Mouse (Mus musculus) liver, embryonic 14.5 days (tissue): ENCODE results near the gene Nkain2. TPM values are rescaled to one million over a fixed set of nuclear protein-coding genes. Genes with fewer than 3 reads are reported as not detected.

Experiments used
- ATAC-seq: fragments of 200-750 bp; cut with Nextera tagmentation; 2 replicates; pipeline ENCODE4 v1.8.0; 2017; ENCODE audit warnings: moderate number of reproducible peaks, mild to moderate bottlenecking, moderate library complexity; ENCODE audit not compliant: insufficient read depth
- DNase-seq, 3 experiments: peaks; one replicate each; pipeline ENCODE4 v3.0.0-alpha.2; 2012 to 2013; ENCODE audit warnings: low read depth in 3 of 3, low spot score in 3 of 3
- H3K27ac ChIP-seq: fragments of 300-500 bp; sonication (generic); 2 replicates; pipeline ENCODE4 v1.5.1; 2014; ENCODE audit warnings: moderate library complexity, mild to moderate bottlenecking, control low read depth, inconsistent platforms
- H3K27me3 ChIP-seq: fragments of 300-500 bp; sonication (generic); 2 replicates; pipeline ENCODE4 v1.6.1; 2014; ENCODE audit warnings: mild to moderate bottlenecking, low read length, moderate library complexity; ENCODE audit not compliant: control insufficient read depth, insufficient read depth
- H3K36me3 ChIP-seq: fragments of 300-500 bp; sonication (generic); replicated peaks from 2 replicates; pipeline ENCODE4 v1.6.1; 2014; ENCODE audit warnings: low read depth; ENCODE audit not compliant: control insufficient read depth, insufficient read depth
- H3K4me1 ChIP-seq, 2 experiments: fragments of 200-500 bp in 1 of 2; fragments of 300-500 bp in 1 of 2; sonication (generic) in 1 of 2; replicated peaks; 2 replicates each; pipeline ENCODE4 v1.6.1; 2012 to 2014; ENCODE audit warnings: antibody characterized with exemption in 1 of 2, inconsistent platforms in 1 of 2, low read length in 1 of 2; ENCODE audit not compliant: control insufficient read depth in 2 of 2, insufficient read depth in 2 of 2
- H3K4me2 ChIP-seq: fragments of 300-500 bp; sonication (generic); 2 replicates; pipeline ENCODE4 v1.6.1; 2014; ENCODE audit warnings: low read depth, mild to moderate bottlenecking, control low read depth, moderate library complexity
- H3K4me3 ChIP-seq, 2 experiments: fragments of 200-500 bp in 1 of 2; fragments of 300-500 bp in 1 of 2; sonication (generic) in 1 of 2; 2 replicates each; pipeline ENCODE4 v1.5.1; 2012 to 2014; ENCODE audit warnings: low read depth in 2 of 2, low read length in 2 of 2, mild to moderate bottlenecking in 2 of 2, control low read depth in 1 of 2, inconsistent platforms in 1 of 2, moderate library complexity in 1 of 2; ENCODE audit not compliant: insufficient read depth in 1 of 2
- H3K9ac ChIP-seq: fragments of 300-500 bp; sonication (generic); replicated peaks from 2 replicates; pipeline ENCODE4 v1.6.1; 2014; ENCODE audit warnings: mild to moderate bottlenecking, control low read depth, moderate library complexity
- H3K9me3 ChIP-seq: fragments of 300-500 bp; sonication (generic); 2 replicates; pipeline ENCODE4 v1.6.1; 2016; ENCODE audit warnings: low read length, mixed read lengths; ENCODE audit not compliant: control insufficient read depth
- CTCF ChIP-seq: IDR thresholded peaks from 2 replicates; pipeline ENCODE4 v1.5.1; 2016; ENCODE audit warnings: antibody characterized with exemption, low read depth, control low read depth
- EP300 ChIP-seq: IDR thresholded peaks from 2 replicates; pipeline ENCODE4 v1.6.1; 2016; ENCODE audit warnings: antibody characterized with exemption, low read depth
- WGBS: fragments of 180-500 bp; shearing (Covaris S2); extraction: QIAGEN DNeasy Blood & Tissue Kit; methylation state at CpG from one replicate; pipeline ENCODE4 v1.1.7; 2014; ENCODE audit not compliant: insufficient replicate concordance; 5-methylcytosine and 5-hydroxymethylcytosine counted together
- polyA plus RNA-seq, 2 experiments: library from polyadenylated mRNA; depleted of rRNA in 1 of 2; stranded (reverse) in 1 of 2; unstranded in 1 of 2; fragments of >200 nt; fragmentation: Nextera tagmentation in 1 of 2; extraction: Ambion mirVana in 1 of 2; gene quantifications; 2 replicates each; pipeline versions ENCODE4 v1.2.1 to v1.2.3; 2012 to 2014

Gene Nkain2
- polyA plus RNA-seq, 2 experiments: 0.06 TPM; not detected in 1

DNA sequence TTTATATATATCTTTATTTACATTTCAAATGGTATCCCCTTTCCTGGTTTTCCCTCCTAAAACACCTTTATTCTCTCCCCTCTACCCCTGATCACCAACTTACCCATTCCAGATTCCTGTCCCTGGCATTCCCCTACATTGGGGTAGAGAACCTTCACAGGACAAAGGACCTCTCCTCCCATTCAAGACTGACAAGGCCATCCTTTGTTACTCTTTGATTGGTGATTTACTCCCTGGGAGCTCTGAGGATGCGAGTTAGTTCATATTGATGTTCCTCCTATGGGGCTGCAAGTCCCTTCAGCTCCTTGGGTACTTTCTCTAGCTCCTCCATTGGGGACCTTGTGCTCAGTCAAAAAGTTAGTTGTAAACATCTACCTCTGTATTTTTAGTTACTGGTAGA, 798.9 kb downstream of the Nkain2 start:
- ATAC-seq: no peak
- Histone ChIP-seq H3K4me1 (no peaks in the 10 kb centered on the region), H3K4me3 (no peak overlapping the region), H3K4me2 (no peak overlapping the region), H3K27ac (no peak overlapping the region), H3K27me3 (no peaks in the 10 kb centered on the region), H3K36me3 (no peaks in the 10 kb centered on the region), H3K9me3 (no peaks in the 10 kb centered on the region), H3K9ac (no peak overlapping the region)
- no peak for TF ChIP-seq EP300
- TF ChIP-seq CTCF: no peak
- DNase-seq: no peak
- 50% methylated on average over 1 of the region's 1 CpGs for WGBS

DNA sequence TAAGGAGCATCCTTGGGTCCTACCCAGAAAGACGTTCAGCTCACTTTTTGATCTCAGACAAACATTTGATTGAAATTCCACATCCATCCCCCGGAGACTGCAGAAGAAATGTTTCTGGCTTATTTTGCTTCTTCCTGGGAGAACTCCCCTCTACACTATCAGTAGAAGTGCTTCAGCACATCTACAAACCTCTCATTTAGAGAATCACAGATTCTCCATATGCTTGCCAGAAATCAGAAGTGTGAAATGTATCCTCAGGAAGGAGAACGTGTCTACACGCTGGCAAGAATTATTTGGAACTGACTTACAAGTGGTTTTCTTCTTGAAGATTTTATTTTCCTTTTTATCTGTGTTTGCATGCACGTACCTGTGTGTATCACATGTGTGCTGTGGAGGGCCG, 829.9 kb downstream of the Nkain2 start:
- Histone ChIP-seq H3K4me1 (no peaks in the 10 kb centered on the region), H3K27me3 (no peaks in the 10 kb centered on the region), H3K9ac (no peak overlapping the region), H3K4me2 (no peak overlapping the region), H3K4me3 (no peak overlapping the region), H3K36me3 (no peaks in the 10 kb centered on the region), H3K9me3 (no peaks in the 10 kb centered on the region), H3K27ac (no peak overlapping the region)
- WGBS: 46% methylated on average over 6 of the region's 6 CpGs
- TF ChIP-seq CTCF (no peak), EP300 (no peak)
- ATAC-seq (no peak), DNase-seq (no peak)

DNA sequence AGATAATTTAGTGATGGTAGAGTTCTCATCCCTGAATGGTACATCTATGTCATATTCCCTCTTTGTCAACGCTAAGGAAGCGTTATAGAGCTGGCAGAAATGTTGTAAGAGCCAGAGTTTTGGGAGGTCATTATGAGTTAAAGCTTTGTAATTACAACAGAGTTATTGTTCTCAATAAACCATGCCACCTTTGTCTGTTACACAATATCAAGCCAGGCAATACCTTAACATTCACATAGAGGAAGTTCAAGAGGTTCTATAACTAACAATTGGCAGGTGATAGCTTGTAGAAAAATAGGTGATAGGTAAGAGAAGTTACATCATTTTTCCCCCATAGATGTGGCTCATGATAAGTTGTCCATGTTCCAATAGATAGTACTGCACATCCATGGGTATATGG, 832.0 kb downstream of the Nkain2 start:
- no peak overlapping the region for H3K27ac ChIP-seq
- no peaks in the 10 kb centered on the region for H3K4me1 ChIP-seq
- no peak for DNase-seq
- H3K9ac ChIP-seq: no peak overlapping the region
- H3K4me3 ChIP-seq: no peak overlapping the region
- H3K9me3 ChIP-seq: no peaks in the 10 kb centered on the region
- no peaks in the 10 kb centered on the region for H3K36me3 ChIP-seq
- TF ChIP-seq CTCF: no peak
- ATAC-seq: no peak
- WGBS: 58% methylated on average over 2 of the region's 2 CpGs
- H3K27me3 ChIP-seq: no peaks in the 10 kb centered on the region
- no peak overlapping the region for H3K4me2 ChIP-seq

DNA sequence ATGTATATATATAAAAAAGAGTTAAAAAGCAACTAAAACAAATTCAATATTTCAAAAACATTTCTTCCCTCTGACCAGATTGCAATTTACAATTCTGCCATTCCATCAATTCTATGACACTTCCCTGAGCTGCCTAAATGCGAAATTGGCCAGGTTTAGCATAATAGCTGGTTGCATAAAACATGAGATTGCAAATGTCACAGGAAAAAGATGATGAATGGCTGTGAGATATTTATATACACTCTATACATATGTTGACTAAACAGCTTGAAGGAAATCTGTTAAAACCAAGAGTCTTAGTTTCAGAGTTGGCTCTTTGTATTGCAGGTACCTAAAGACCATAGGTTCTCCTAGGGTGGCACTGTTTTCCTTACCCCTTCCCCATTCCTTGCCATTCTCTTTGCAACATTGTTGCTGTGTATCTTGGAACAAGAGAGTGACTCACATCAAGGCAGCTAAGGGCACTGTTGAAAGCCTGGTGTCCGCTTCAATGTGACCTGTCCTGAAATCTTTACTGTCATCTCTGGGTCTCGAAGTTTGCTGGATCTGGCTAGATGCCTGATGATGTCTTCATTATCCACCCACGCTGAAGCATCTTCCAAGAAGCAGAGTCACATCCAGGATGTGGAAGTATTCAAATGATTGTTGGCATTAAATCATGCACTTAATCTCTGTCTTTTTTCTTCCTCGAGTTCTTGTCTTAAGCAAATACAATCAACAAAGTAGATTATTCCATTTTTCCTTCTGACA, 837.5 kb downstream of the Nkain2 start:
- ATAC-seq: no peak
- no peak overlapping the region for H3K4me3 ChIP-seq
- no peak for DNase-seq
- TF ChIP-seq CTCF (no peak), EP300 (no peak)
- H3K4me2 ChIP-seq: no peak overlapping the region
- no peak overlapping the region for H3K9ac ChIP-seq
- H3K36me3 ChIP-seq: no peaks in the 10 kb centered on the region
- H3K9me3 ChIP-seq: no peaks in the 10 kb centered on the region
- no peak overlapping the region for H3K27ac ChIP-seq
- no peaks in the 10 kb centered on the region for H3K27me3 ChIP-seq
- 49% methylated on average over 5 of the region's 5 CpGs for WGBS
- H3K4me1 ChIP-seq: no peaks in the 10 kb centered on the region

DNA sequence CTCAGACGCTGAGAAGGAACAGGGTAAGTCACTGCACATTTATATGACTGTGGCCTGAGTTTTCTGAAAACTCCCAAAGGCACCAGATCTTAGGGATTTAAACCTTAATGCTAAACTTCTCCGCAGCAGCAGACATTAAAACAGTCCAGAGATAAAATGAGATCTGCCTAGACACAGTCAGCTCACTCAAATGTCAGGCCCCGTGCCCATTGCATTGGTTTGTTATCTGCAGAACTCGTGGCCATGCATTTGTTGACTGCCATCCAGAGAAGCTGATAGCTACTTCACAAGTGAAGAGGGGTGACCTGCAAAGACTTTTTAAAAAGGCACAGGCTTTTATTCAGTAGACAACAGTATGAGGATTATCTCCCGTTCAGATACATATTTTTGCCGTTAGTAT, 838.2 kb downstream of the Nkain2 start:
- DNase-seq (no peak), ATAC-seq (no peak)
- TF ChIP-seq CTCF: no peak
- no peak for TF ChIP-seq EP300
- H3K27me3 ChIP-seq: no peaks in the 10 kb centered on the region
- no peaks in the 10 kb centered on the region for H3K36me3 ChIP-seq
- 63% methylated on average over 6 of the region's 6 CpGs for WGBS
- H3K4me2 ChIP-seq: no peak overlapping the region
- H3K27ac ChIP-seq: no peak overlapping the region
- H3K9me3 ChIP-seq: no peaks in the 10 kb centered on the region
- no peak overlapping the region for H3K9ac ChIP-seq
- no peak overlapping the region for H3K4me3 ChIP-seq
- no peaks in the 10 kb centered on the region for H3K4me1 ChIP-seq
